Mouse (Mus musculus) large intestine, adult 2 months (tissue): ENCODE data around the gene Atad1. TPM values are rescaled to one million over a fixed set of nuclear protein-coding genes. Genes with fewer than 3 reads are reported as not detected.
"Not testable (repeated sequence)": the region's sequence is repeated elsewhere in the genome, so short reads cannot be mapped to it uniquely, and the experiment has no call there.

Experiments used
- DNase-seq: peaks from one replicate; pipeline ENCODE4 v3.0.0-alpha.2; 2012; ENCODE audit warnings: low read depth, low spot score
- WGBS: fragments of 180-500 bp; shearing (Covaris S2); methylation state at CpG from one replicate; pipeline ENCODE4 v1.1.7; 2018; 5-methylcytosine and 5-hydroxymethylcytosine counted together
- polyA plus RNA-seq: library from polyadenylated mRNA; depleted of rRNA; stranded (reverse); fragments of >200 nt; gene quantifications from 2 replicates; pipeline ENCODE4 v1.2.3, GENCODE M21; 2012; rRNA removed

The Atad1 gene
- polyA plus RNA-seq = 11.5 and 16.1 TPM in 2 replicates

DNA sequence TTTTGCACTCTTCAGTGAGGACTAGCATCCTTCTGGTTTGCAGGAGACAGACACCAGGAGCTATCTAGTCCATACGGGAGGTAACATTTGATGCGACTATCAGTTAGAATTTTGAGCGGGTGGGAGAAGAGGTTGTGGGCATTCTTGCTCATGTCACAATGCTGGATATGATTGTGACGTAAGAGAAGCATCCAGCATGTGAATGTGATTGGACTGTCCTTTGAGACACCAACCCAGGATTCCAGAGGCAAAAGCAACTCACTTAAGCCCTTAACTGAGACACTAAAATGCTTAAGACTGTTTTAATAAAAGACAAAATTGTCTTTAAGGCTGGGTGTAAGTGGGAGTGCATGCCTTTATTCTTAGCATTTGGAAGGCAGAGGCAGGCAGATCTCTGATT lies at the start of gene Atad1:
Gene Atad1 (minus strand): TSS at position 101 of the 400 bp plus-strand sequence.
- WGBS = 96% methylated on average over 4 of the region's 4 CpGs
- no peak for DNase-seq

GRCm38 (mm10) chr19:32788016-32788415 lies 48.4 kb upstream of the Atad1 start:
- DNase-seq = not testable (repeated sequence)
- WGBS = 84% methylated on average over 3 of the region's 3 CpGs

GRCm38 (mm10) chr19:32787388-32787787 lies 47.8 kb upstream of the Atad1 start:
- 54% methylated on average over 4 of the region's 4 CpGs for WGBS
- not testable (repeated sequence) for DNase-seq

- DNase-seq = no peak
- WGBS = 68% methylated on average over 5 of the region's 5 CpGs
Observed at GRCm38 (mm10) chr19:32781305-32782071, 41.9 kb upstream of the Atad1 start.

DNA sequence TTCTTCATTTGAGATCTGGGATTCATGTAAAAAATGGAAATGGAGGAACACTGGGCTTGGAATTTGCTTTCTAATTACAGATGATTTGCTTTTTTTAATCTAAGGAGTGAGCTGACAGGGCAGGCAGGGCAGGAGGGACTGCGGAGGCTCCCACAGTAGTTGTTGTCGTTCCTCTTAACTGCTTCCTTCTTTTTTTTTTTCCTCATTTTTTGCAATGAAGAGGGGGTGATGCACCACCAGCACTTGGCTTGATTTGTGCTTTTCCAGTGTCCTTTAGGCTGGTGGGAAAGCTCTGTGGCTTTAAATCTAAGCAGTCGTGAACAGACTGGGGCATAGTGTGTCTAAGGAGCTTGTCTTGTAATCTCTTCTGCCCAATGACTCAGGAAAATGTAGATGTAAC lies 39.5 kb upstream of the Atad1 start:
- DNase-seq = no peak
- 58% methylated on average over 3 of the region's 3 CpGs for whole genome bisulfite sequencing

DNA sequence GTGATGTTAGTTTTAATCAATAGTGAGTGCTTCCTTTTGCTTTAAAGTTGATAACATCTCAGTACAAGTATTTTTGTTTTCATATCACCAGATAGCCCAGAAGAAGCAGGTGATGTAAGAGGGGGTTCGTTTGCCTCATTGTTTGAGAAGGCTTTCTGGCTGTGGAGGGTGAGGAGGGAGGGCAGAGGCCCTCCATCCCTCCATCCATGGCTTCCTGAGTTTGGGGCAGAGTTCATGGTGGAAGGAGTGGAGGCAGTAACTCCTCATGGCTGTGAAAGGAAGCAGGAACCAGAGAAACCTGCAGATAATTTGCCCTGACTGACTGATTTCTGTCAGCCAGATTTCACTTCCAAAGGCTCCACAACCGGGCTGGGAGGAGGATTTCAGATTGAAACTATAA lies 38.8 kb upstream of the Atad1 start:
- DNase-seq = no peak
- WGBS = 38% methylated on average over 2 of the region's 2 CpGs

DNA sequence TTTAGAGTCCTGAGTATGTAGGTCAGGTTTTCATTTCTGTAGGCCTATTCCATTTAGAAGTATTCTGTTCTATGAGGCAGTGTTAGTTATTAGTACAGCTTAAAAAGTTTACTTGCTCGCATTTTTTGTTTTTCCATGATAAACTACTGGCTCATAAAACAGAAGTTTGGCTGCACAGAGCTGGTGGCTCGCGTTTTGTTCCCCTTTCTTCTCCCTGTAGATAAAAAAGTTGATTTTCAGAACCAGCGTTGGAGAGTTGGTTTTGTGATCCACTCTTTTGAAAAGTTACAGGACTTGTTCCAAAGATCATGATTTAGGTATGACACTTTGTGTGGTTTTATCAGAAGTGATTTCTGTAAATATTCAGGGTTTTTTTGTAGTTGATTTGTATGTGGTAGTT lies 22.9 kb upstream of the Atad1 start:
- 30% methylated on average over 4 of the region's 4 CpGs for WGBS

DNA sequence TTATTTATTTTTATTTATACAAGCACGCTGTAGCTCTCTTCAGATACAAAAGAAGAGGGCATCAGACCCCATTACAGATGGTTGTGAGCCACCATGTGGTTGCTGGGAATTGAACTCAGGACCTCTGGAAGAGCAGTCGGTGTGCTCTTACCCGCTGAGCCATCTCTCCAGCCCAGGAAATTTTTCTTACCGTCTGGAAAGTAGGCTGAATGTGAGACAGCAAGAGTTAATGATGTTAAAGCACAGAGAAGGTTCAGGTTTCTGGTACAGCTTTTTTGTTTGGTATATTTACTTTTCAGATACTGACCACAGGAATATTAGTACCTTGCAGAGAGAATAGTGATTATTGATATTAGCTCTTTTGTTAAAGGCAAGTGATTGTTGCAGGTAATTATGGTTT lies 21.6 kb upstream of the Atad1 start:
- 45% methylated on average over 4 of the region's 4 CpGs for WGBS

More for the DNA sequence above, 22.9 kb upstream of the Atad1 start:
- no peak for DNase-seq

GRCm38 (mm10) chr19:32760499-32760898 lies 20.9 kb upstream of the Atad1 start:
- no peak for DNase-seq
- WGBS = 6% methylated on average over 6 of the region's 6 CpGs

More for the DNA sequence above, 21.6 kb upstream of the Atad1 start:
- no peak for DNase-seq

- no peak for DNase-seq
- WGBS = 2% methylated on average over 8 of the region's 8 CpGs
Observed at GRCm38 (mm10) chr19:32759357-32760024, 19.9 kb upstream of the Atad1 start.

- DNase-seq = no peak
- under 1% methylated on average over 11 of the region's 11 CpGs for WGBS
Observed at GRCm38 (mm10) chr19:32758793-32759161, 19.2 kb upstream of the Atad1 start.

GRCm38 (mm10) chr19:32757831-32758792 lies 18.5 kb upstream of the Atad1 start:
- no peak for DNase-seq
- under 1% methylated on average over 62 of the region's 69 CpGs for WGBS

DNA sequence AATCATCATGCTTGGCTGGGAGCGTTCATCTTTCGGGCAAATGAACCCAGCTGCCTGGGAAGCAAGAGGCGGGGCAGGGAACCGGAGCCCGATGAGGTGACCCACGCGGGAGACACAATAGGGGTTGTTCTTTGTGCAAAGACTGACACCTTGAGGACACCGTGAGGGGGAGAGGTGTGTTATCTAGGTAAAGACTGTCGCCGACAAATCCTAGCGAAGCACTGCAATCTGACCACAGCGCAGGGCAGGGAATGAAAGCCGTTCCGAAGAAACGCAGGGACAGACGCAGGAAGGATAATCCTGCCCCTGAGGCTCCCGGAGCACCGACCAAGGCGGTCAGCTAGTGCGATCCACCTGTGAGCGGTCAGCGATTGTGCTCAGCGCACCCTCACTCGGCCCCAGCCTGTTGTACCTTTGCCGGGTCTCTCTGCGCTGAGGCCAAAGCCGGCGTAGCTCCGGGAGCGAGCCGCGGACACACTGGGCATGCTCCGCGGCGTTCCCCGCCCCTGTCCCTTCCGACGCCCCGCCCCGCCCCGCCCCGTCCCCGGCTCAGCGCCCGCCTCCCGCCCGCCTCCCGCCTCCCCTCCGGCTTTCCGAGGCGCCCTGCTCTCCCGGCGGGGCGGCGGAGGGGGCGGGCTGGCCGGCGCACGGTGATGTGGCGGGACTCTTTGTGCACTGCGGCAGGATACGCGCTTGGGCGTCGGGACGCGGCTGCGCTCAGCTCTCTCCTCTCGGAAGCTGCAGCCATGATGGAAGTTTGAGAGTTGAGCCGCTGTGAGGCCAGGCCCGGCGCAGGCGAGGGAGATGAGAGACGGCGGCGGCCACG lies 17.5 kb upstream of the Atad1 start, which contains the start of gene Pten:
Gene Pten (plus strand): TSS at position 598 of the 826 bp plus-strand sequence.
- under 1% methylated on average over 62 of the region's 77 CpGs for WGBS

GRCm38 (mm10) chr19:32756636-32756899 lies 17.0 kb upstream of the Atad1 start:
- DNase-seq = no peak
- under 1% methylated on average over 14 of the region's 14 CpGs for WGBS

More for the DNA sequence above, 17.5 kb upstream of the Atad1 start, which contains the start of gene Pten:
- no peak for DNase-seq

GRCm38 (mm10) chr19:32755792-32756635 lies 16.4 kb upstream of the Atad1 start:
- no peak for DNase-seq

DNA sequence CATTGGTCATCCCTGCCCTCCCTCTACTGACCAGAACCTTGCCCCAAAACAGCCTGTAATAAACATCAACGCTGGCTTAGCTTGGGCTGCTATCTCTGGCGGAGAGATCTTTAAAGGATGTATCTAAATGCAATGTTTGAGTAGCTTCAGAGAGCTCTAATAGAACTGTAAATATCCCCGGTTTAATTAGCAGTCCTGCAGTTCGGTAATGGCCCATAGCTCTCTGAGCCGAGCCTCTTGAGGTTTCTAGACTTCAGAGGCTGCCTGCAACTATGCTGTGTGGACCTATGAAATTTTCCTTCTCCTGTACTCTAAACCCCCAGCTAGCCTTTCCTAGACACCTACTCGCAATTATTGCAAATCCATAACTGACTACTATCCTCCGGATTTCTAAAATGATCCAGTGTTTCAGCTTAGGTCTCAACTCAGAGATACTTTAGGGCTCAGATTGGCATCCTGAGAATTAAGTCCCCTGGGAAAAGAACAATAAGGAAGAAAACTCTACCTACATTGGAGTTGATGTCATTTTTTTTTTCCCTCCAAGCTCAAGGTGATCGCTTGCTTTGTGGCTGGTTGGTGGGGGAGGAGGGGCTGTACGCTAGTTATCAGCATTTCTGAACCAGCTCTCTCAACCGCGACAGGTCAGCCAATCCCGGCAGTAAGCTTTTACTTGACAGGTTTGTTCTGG lies 15.7 kb upstream of the Atad1 start:
- DNase-seq = no peak
- WGBS = 13% methylated on average over 12 of the region's 12 CpGs

More at GRCm38 (mm10) chr19:32755792-32756635, 16.4 kb upstream of the Atad1 start:
- under 1% methylated on average over 53 of the region's 53 CpGs for WGBS

DNA sequence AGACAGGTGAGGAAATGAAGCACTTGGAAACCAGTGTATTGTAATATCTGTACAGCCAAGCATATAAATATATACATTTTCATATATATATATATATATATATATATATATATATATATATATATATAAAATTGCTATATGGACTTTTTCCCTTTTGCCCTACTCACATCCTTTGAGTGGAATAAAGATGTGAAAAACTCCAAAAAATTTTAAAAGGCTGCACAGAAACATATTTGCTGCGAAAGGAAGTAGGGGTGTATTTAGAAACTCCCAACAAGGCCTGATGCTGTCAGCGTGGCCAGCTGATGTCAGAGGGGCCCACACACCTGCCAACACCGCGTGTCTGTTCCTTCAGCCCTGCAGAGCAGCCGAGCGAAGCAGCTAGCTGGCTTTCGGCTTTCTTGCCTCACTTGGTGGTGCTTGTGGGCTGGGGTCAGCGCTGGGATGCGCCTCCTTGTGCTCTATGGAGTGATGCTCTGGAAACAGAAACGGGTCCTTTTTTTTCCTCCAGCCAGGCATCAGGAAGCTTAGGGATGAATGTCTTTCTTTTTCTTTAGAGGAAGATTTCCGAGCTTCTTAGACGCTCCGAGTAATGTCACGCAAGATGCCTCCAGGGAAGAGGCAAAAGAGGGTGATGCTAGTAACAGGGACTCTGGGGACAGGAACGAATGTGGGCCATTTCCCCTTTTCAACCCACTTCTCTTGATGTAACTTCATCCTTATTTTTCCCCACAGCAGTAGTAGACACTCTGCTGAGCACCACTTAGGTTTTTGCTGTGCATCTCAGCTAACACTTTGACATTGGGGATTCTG lies 14.8 kb upstream of the Atad1 start:
- DNase-seq = no peak
- 78% methylated on average over 15 of the region's 15 CpGs for WGBS
